Mouse (Mus musculus): Measurements from ENCODE around the gene Cgrrf1.

The Cgrrf1 gene

DNA sequence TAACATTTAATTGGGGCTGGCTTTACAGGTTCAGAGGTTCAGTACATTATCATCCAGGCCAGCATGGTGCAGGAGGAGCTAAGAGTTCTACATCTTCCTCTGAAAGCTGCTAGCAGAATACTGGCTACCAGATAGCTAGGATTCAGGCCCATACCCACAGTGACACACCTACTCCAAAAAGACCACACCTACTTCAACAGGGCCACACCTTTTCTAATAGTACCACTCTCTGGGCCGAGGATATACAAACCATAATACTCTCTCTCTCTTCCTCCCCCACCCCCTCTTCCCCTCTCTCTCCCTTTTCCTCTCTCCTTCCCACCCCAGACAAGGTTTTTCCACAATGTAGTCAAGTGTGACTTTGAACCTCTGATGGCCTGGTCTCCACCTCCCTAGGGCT lies 4.5 kb upstream of the Cgrrf1 start:
- DNase-seq: no peak

DNA sequence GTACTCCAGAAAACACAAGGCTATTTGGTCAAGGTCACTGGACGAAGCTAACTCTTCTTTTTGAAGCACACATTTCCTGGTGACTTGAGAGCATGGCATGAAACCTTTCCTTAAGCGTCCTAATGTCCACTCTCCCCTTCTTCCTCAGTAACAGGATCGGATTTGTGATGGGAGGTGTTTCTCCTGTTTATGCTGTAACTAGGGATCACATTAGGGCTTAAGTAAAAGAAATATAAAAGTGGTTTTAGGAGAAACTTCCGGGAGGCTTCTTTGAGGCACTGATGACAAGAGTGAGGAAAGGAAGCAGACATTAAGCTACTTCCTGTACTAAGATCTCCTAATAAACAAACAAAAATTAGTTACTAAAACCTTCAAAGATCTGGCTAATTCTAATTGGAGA lies 630 bp upstream of the Cgrrf1 start:
- no peak for DNase-seq

GRCm38 (mm10) chr14:46832354-46833272 lies 688 bp downstream of the Cgrrf1 start:
- no peak for DNase-seq

GRCm38 (mm10) chr14:46839326-46839725 lies 7.4 kb downstream of the Cgrrf1 start:
- no peak for DNase-seq

- DNase-seq: no peak
These were observed 13.8 kb downstream of the Cgrrf1 start for GRCm38 (mm10) chr14:46845706-46846105.

- no peak for DNase-seq
These were observed 16.2 kb downstream of the Cgrrf1 start for GRCm38 (mm10) chr14:46848063-46848590.

- no peak for DNase-seq
These were observed 16.8 kb downstream of the Cgrrf1 start for GRCm38 (mm10) chr14:46848736-46849135.

DNA sequence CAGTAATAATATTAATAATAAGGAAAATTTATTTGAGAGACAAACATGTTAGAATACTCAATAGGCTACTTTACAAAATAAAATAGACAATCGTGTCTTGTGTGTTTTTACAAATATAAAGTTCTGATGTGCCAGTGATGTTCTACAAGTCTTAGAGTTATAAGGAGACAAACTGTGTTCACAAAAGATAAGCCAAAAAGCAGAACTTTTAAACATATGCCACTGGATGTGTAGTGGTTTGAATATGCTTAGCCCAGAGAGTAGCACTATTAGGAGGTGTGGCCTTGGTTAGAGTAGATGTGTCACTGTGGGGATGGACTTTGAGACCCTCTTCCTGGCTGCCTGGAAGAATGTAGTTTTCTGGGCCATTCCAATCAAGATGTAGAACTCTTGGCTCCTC lies 17.8 kb downstream of the Cgrrf1 start:
- DNase-seq: no peak

- peak; percentile 12 for DNase-seq
These were observed 21.8 kb downstream of the Cgrrf1 start for GRCm38 (mm10) chr14:46853677-46854076.

DNA sequence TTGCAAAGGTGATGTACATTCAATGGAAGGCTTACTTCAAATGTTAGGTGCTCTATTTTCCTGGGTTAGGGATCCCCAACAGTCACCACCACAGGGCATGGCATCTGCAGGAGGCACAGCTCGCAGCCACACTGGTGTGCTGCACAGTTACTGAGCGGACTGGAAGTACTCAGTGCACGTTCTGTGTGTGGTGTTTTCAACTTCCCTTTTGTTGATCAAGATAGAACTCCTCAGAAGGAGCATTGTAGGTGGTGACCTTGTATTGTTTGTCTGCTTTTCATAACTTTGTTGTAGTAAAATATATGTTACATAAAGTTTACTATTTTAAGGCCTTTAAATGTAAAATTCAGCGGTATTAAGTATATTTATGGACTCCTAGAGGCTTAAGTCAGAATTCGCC lies 31.0 kb downstream of the Cgrrf1 start:
- no peak for DNase-seq

DNA sequence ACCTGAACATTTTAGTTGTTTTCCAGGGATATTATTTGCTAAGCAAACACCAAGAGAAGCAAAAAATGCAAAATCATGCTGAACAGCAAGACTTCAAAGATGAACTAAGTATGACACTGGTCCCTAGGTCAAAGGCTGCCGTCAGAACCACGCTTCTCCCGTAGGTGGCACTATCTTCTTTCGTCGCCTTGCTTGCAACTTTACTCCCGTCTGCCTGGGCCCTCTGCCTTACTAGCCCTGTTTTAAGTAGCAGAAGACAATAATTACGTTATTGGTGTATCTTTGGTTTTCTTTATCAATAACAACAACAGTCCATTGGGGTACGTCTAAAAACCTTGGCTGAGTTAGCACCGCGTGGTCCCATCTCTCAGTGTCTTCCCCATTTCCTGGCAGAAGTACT lies 49.0 kb downstream of the Cgrrf1 start:
- peak; percentile 39 for DNase-seq

GRCm38 (mm10) chr14:46881581-46882430 lies 49.9 kb downstream of the Cgrrf1 start:
- peak; percentile 16 for DNase-seq

GRCm38 (mm10) chr14:46882431-46883067 lies 50.6 kb downstream of the Cgrrf1 start, which contains the start of gene Samd4:
TSS of gene Samd4 (plus strand) at chr14:46882854.
- DNase-seq: peak; percentile 86

DNA sequence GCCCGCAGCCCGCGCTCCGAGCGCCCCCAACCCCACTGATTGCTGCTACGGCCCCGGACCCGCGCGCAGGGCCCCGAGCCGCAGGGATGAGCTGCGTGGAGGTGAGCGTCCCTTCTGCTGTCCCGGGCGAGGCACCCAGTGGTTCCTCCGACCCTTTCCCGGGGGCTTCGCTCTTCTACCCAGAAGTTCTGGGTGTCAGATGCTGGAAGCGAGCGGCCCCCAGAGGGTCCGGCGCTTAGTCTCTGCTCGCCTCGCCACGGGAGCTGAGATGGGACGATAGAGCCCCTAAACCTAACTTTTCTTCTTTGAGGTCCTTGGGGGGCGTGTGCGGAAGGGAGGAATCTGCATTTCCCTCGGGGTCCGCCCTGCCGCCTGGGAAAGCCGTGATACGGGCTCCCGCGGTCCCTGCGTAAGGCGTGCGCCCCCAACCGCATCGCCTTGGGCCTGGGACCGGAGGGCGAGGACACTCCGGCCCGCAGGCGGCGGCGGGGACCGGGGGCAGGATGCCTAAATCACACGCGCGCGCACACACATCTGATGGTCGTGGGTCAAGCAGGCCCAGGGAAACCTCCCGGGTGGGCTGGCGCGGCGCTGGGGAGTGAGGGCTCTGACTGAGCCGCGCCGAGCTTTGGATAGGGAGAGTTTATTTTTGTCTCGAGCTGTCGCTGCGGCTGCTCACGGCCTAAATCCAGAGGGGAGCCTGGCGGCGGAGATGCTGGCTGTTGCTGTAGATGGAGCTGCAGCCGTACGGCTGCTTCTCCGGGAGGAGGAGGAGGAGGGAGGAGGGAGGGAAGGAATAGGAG lies 51.3 kb downstream of the Cgrrf1 start:
- DNase-seq: peak; percentile 60

GRCm38 (mm10) chr14:46883871-46884441 lies 52.0 kb downstream of the Cgrrf1 start:
- peak; percentile 14 for DNase-seq

- peak; percentile 41 for DNase-seq
These were observed 52.9 kb downstream of the Cgrrf1 start for GRCm38 (mm10) chr14:46884701-46885428.

- DNase-seq: no peak
These were observed 53.5 kb downstream of the Cgrrf1 start for GRCm38 (mm10) chr14:46885429-46885755.

DNA sequence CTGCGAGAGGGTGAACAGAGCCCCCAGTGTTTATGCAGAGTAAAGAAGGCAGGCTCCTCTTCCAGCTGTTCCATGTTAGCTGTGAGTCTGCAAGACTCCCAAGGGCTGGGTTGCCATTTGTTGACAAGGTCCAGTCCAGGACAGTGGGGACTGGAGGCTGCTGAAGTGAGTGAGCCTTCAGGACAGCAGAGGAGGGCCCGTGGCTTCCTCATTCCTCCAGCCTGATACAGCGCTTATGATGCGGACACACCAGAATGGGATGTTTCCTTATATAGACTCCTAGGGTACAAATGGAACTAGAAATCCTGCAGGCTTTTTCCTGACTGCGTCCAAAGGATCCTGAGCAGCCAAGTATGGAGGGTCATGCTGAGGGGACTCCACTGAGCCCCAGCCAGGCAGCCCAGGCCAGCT lies 54.0 kb downstream of the Cgrrf1 start:
- peak; percentile 8 for DNase-seq

GRCm38 (mm10) chr14:46889096-46889495 lies 57.2 kb downstream of the Cgrrf1 start:
- no peak for DNase-seq

GRCm38 (mm10) chr14:46893961-46894360 lies 62.0 kb downstream of the Cgrrf1 start:
- no peak for DNase-seq

- DNase-seq: no peak
These were observed 66.0 kb downstream of the Cgrrf1 start for GRCm38 (mm10) chr14:46897953-46898352.

Data from layer of hippocampus, adult 9-11 months (tissue).